Mouse (Mus musculus): ENCODE results near the gene Scn1b. TPM values are rescaled to one million over a fixed set of nuclear protein-coding genes. Genes with fewer than 3 reads are reported as not detected.

Scn1b gene
- polyA plus RNA-seq (2012; rRNA removed; ENCODE audit: low replicate concordance): 99.3 and 261 TPM in 2 replicates

DNA sequence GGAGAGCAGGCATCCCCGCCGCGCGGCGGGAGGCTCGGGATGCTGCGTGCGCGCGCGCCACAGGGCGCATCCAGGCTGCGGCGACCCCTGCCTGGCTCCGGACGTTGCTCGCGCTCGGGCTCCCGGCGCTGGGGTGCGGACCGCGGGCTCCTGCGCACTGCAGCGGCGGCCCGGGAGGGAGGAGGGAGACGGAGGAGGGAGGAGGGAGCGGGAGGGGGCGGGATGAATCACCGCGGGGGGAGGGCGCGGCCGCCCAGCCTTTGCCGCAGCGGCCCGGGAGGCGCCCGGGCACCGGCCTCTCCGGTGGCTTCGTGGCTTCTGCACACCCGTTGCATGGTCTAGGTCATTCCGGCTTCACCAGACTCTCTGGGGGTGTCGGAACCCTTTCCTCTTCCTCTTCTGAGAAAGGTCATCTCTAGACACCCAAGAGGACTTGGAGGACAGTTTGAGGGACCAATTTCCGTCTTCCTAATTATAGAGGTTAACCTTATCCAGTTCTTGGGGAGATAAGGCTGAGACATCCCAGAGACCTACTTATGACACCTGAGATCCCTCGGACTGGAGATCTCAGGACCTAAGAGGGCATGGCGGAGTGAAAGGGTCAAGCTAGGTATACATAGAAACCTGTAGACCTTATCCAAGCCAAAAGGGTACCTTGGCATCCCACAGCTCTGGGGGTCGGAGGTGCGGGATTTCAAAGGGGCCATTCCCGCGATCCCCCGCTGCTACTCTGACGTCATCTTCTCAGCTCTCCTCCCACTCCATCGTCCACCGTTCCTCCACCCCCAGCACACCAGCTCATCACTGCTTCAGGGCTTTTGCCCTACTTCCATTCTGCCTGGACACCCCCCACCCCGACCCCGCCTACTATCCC is at the start of gene Scn1b:
Gene Scn1b (minus strand): TSS at position 153 of the 874 bp plus-strand sequence.

DNA sequence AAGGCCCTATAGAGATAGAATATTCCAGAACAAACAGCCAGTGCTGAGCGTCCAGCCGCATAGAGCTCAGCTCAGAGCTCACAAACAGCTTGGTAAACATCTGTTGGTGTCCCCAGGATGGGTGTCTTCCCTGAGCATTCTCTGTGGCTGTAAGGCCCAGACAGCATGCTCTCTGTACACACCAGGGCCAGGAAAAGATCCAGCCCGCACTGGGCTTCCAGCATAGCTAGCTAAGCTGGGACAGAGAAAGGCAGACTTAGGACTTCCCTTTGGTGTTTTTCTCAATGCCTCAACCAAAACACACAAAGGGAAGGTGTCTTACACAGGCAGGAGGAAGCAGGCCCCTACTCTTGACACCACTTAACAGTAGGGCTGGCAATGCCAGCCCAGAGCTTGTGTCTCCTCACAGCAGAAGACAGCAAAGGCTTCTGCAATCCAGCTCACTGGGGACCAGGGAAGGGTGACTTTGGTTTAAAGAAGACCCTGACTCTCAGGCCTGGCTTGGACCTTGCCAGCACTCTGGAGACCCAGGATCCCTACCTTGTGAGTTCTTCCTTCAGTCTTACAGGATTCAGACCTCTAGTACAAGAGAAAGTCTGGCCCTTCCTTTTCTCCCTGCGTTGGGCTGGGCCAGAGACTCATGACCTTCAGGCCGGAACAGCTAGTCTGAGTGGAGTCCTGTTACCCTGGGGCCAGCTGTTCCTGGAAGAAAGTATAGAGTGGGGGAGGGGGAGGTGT is 28.7 kb upstream of the Scn1b start, which contains the start of gene Gramd1a:
Gene Gramd1a (minus strand): TSS at position 601 of the 738 bp plus-strand sequence.

GRCm38 (mm10) chr7:31115182-31115581 is 11.6 kb downstream of the Scn1b start, which contains the start of gene Hpn:
TSS of gene Hpn (minus strand) at chr7:31115290.

DNA sequence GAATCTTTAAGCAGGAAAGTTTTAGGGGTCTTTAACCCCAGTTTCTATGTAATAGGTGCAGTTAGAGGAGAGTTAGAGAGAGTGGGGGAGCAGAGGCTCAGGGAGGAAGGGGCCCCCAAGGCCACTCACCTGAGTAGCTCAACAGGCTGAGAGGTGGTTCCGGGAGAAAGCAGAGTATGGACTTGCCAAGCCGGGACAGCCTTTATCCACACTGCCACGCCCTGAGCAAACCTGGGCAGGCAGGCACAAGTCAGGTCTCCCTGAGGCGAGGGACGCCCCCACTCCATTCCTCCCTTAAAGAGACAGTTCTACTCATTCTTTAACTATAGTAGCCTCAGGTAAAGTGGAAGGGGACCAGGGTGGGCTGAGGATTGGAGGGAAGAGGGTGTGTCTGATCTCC is 50.3 kb downstream of the Scn1b start, which contains the start of gene Fxyd3:
Gene Fxyd3 (minus strand): TSS at position 213 of the 400 bp plus-strand sequence.

Other genes starting within 250 kb of the Scn1b start
- gene Cd22, start 246.7 kb downstream of the Scn1b start, polyA plus RNA-seq (2012; rRNA removed; ENCODE audit: low replicate concordance): 85.3 and 86.3 TPM in 2 replicates
- 3.9 and 5.1 TPM in 2 replicates for gene Mag, start 212.1 kb downstream of the Scn1b start, polyA plus RNA-seq (2012; rRNA removed; ENCODE audit: low replicate concordance)
- 6.9 and 22.7 TPM in 2 replicates for gene Hamp2, start 202.3 kb downstream of the Scn1b start, polyA plus RNA-seq (2012; rRNA removed; ENCODE audit: low replicate concordance)
- 1.9 and 22.9 TPM in 2 replicates for gene Hamp, start 183.0 kb downstream of the Scn1b start, polyA plus RNA-seq (2012; rRNA removed; ENCODE audit: low replicate concordance)
- 122 and 253 TPM in 2 replicates for gene Usf2, start 170.2 kb downstream of the Scn1b start, polyA plus RNA-seq (2012; rRNA removed; ENCODE audit: low replicate concordance)
- 48.3 and 72.9 TPM in 2 replicates for gene Lsr, start 153.5 kb downstream of the Scn1b start, polyA plus RNA-seq (2012; rRNA removed; ENCODE audit: low replicate concordance)
- 2.1 and 3.5 TPM in 2 replicates for gene Fam187b, start 153.2 kb downstream of the Scn1b start, polyA plus RNA-seq (2012; rRNA removed; ENCODE audit: low replicate concordance)
- 182 and 227 TPM in 2 replicates for gene Fxyd5, start 84.5 kb downstream of the Scn1b start, polyA plus RNA-seq (2012; rRNA removed; ENCODE audit: low replicate concordance)
- 5.9 and 8.2 TPM in 2 replicates for gene Fxyd7, start 75.5 kb downstream of the Scn1b start, polyA plus RNA-seq (2012; rRNA removed; ENCODE audit: low replicate concordance)
- gene Fxyd1, start 69.8 kb downstream of the Scn1b start, polyA plus RNA-seq (2012; rRNA removed; ENCODE audit: low replicate concordance): 506 and 885 TPM in 2 replicates
- gene Lgi4, start 67.7 kb downstream of the Scn1b start, polyA plus RNA-seq (2012; rRNA removed; ENCODE audit: low replicate concordance): 11.8 and 13.0 TPM in 2 replicates
- 90.4 and 173 TPM in 2 replicates for gene Fxyd3, start 50.3 kb downstream of the Scn1b start, polyA plus RNA-seq (2012; rRNA removed; ENCODE audit: low replicate concordance)
- gene Hpn, start 11.7 kb downstream of the Scn1b start, polyA plus RNA-seq (2012; rRNA removed; ENCODE audit: low replicate concordance): 21.2 and 27.6 TPM in 2 replicates
- gene Gramd1a, start 28.9 kb upstream of the Scn1b start, polyA plus RNA-seq (2012; rRNA removed; ENCODE audit: low replicate concordance): 227 and 415 TPM in 2 replicates
- gene Scgb2b2, start 163.5 kb upstream of the Scn1b start, polyA plus RNA-seq (2012; rRNA removed; ENCODE audit: low replicate concordance): not detected in 2 replicates
- not detected in 2 replicates for gene Scgb1b2, start 164.8 kb upstream of the Scn1b start, polyA plus RNA-seq (2012; rRNA removed; ENCODE audit: low replicate concordance)
- not detected in 2 replicates for gene Scgb2b3, start 235.1 kb upstream of the Scn1b start, polyA plus RNA-seq (2012; rRNA removed; ENCODE audit: low replicate concordance)
- not detected in 2 replicates for gene Scgb1b3, start 248.6 kb upstream of the Scn1b start, polyA plus RNA-seq (2012; rRNA removed; ENCODE audit: low replicate concordance)